Mouse (Mus musculus) brain, embryonic 14.5 days (tissue): ENCODE measurements around the gene Rhobtb1.

Experiments used
- CTCF ChIP-seq: fragments of 200-500 bp; IDR thresholded peaks from 2 replicates; pipeline ENCODE4 v1.5.1; 2012; ENCODE audit warnings: inconsistent platforms, mild to moderate bottlenecking, moderate library complexity, borderline replicate concordance; ENCODE audit not compliant: insufficient read depth, insufficient read length; ENCODE audit errors: extremely low read depth
- POLR2A ChIP-seq: fragments of 200-500 bp; IDR thresholded peaks from 2 replicates; pipeline ENCODE4 v1.6.1; 2012; ENCODE audit warnings: mild to moderate bottlenecking, inconsistent platforms, borderline replicate concordance; ENCODE audit not compliant: poor library complexity, insufficient read depth, insufficient read length, severe bottlenecking; ENCODE audit errors: extremely low read depth

- TF ChIP-seq CTCF (no peak), POLR2A (no peak)
These were observed 68.0 kb downstream of the Rhobtb1 start for GRCm38 (mm10) chr10:69219289-69219626.
